Mouse (Mus musculus) kidney, postnatal 14 days (tissue): ENCODE results near the gene Fgf15.
A peak's percentile ranks its signal among the peaks of the same experiment; 100 is the strongest.
"Not testable (repeated sequence)": the region's sequence is repeated elsewhere in the genome, so short reads cannot be mapped to it uniquely, and the experiment has no call there.

Experiments
- DNase-seq: peaks from one replicate; pipeline ENCODE4 v3.0.0; 2022; ENCODE audit warnings: mixed read lengths

The Fgf15 gene

DNA sequence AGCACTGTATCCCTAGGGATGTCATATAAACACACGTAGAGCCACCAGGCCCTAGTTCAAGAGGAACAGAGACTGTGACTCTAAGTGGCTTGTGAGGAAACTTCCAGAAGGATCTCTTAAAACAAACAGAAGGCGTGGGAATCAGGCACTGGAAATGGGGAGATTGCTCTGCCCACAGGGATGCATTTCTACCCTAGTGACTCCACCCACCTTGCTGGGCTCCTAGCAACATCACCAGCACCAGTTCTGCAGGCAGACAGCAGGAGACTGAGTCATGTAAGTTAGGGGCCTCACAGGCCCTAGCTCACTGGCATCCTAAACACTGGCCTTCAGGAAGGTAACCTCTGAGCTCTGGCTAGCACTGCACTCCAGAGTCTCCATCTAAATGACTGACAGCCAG, 4.5 kb upstream of the Fgf15 start:
- no peak for DNase-seq

DNA sequence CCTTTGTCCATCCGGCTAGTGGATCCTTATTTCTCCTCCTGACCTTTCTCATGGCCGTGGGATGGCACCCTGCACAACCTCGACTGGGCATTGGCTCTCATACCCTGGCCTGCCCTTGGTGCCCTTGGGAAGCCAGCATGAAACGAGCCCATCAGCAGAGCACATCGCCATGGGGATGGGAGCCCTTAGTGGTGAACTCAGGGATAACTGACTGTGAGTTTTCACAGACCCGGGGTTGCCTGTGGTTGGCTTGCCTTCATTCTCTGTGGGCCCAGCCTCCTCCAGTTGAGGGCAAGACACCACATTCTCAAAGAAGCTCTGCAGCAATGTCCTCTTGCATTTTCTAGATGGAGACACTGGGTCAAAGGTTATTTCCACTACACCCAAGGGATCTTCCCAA, 4.0 kb upstream of the Fgf15 start:
- DNase-seq: no peak

DNA sequence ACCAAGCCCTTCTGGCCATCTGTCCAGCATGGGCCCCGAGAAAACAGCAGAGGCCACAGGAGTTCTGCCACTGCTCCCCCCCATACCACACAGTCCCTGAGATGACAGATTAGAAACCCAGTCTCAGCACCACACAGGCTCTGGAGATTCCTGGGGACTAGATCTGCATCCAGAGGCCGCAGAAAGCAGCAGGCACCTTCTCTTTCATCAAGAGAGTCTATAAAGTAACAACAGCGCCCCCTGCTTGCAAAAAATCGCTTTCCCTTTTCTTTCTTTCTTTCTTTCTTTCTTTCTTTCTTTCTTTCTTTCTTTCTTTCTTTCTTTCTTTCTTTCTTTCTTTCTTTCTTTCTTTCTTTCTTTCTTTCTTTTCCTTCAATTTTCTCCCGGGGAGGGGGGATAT, 2.1 kb upstream of the Fgf15 start:
- DNase-seq: peak; percentile 31

DNA sequence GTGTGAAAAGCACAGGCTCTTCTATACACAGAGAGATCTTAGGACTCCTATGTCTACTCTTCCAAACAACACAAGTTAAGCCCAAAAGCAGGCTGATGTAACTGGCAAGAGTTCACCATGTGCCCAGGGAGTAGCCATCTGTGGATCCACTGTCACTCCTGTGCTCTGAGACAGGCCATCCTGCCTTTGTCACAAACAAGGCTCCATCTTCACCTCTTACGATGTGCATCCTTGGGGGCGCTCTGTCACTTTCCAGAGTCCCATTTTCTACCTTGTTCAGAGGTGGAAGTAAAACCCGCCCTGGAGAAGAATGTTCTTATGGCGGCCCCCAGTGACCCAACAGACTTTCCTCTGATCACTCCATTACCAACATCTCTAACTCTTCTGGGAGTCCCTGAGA, 1.6 kb upstream of the Fgf15 start:
- no peak for DNase-seq

DNA sequence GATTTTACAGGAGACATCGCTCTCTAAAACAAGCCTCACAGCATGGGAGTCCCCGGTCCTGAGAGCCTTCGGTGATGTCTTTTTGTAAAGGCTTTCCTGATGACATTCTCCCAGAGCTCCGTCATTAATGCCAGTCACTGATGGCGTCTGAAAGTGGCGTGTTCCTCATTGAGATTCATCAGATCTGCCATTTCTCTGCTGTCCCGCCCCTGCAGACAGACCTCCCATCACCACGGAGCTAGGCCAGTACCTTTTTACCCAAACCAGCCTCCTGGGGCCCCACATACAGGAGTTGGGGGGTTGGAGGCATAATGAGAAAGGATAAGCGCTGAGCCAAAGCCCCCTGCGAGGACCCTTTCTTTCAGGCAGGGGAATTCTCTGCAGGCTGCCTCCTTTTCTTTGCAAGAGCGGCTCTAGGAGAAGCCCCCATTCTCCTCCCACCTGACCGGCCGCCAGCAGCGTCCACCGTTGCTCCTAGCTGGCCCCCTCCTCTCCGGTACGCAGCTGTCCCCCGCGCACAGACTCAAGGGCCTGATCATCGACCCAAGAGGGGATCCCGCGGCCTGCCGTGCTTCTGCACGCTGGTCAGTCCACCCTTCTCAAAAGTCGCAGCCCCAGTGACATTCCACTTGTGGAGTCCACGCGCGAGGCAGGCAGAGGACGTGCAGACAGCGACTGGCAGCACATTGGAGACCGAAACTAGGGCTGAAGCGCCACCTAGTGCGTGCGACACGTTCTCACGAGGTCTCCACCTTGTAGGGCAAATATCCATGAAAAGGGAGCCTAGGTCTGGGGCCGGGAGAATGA, 823 bp upstream of the Fgf15 start:
- DNase-seq: peak; percentile 77

DNA sequence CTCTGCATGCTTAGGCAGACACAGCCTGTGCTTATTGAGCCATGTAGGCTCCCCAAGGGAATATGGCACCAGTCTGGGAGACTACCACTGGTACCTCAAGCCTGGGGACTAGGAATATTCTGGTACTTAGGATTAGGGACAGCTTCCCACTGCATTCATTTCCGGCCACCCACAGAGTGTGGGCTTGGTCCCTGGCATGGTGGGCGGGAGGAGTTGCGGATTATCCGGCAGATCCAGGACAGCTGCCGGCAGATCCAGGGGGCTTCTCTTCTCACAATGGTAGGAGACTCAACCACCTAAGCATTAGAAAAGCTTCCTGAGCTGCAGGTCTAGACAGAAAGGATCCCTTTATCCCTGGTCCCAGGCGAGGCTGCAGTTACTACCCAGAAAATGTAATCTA, 2.2 kb downstream of the Fgf15 start:
- no peak for DNase-seq

DNA sequence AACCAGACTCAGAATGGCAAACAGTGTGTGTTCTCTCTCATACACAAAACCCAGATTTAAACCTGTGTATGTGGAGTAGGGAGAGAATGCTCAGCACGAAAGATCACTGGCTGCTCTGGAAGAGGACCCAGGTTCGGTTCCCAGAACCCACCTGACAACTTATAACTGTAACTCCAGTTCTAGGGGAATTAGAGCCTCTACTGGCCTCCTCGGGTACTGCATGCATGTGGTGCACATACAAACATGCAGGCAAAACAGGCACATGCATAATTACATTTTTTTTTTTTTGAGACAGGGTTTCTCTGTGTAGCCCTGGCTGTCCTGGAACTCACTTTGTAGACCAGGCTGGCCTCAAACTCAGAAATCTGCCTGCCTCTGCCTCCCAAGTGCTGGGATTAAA, 9.2 kb downstream of the Fgf15 start:
- not testable (repeated sequence) for DNase-seq

DNA sequence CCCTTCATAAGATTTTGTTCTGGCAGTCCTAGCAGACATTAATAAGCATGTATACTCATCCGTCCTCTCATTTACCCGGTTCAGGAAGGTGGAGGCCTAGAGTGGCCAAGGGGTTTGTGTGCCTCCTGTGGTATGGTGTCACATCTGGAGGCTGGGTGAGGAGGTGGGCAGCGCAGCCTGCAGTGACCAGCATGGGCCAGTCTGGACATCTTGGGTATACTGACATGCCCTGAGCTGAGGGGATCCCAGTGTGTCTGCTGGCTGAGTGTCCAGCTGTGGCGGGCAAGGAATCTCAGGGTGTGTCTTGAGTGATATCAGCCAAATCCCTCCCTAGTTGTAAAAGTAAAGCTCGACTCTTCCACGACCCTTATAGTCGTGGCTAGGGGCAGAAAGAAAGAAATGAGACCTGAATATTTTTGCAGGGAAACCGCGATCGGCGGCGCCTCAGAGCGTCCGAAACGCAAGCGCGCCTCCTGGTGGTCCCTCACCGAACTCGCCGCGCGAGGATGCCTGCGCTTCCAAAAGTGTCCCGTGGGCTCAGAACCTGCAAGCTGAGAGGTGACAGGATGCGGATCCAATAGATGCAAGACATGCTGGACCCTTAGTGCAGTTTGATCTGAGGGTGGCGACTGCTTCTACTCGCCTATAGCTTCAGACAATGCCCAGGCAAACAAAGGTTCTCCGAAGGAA, 10.5 kb downstream of the Fgf15 start:
- peak; percentile 62 for DNase-seq

DNA sequence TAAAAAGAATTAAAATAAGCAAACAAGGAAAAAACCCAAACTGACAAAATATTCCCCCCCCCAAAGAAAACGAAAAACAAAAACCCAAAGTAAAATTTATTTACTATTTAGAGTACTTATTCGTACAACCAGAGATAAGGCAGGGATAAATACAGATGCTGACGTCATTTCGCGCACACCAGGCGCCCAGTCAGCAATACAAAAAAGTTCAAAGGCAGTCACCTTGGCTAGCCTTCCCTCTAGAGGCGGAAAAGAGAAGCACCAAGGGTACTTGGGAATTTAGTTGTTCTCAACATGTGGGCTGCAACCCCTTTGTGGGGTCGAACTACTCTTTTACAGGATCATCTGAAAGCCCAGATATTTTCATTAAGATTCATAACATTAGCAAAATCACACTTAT, 11.5 kb downstream of the Fgf15 start:
- no peak for DNase-seq

DNA sequence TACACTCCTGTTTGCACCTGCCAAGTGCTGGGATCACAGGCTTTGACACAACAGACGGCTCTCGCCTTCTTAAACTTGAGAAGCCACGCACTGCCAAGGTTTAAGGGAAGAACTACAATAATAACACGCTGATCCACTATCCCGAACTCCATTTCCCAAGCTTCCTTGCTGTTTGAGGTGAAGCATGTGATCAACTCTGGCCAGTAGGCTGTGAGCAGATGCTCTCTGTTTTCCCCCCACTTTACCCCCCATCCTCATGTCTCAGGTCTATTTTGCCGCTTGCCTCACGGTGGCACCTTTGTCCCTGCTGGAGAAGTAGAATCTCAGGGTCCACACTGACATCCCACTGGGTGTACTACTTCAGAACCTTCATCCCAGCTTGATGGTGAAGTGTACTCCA, 12.4 kb downstream of the Fgf15 start:
- no peak for DNase-seq

DNA sequence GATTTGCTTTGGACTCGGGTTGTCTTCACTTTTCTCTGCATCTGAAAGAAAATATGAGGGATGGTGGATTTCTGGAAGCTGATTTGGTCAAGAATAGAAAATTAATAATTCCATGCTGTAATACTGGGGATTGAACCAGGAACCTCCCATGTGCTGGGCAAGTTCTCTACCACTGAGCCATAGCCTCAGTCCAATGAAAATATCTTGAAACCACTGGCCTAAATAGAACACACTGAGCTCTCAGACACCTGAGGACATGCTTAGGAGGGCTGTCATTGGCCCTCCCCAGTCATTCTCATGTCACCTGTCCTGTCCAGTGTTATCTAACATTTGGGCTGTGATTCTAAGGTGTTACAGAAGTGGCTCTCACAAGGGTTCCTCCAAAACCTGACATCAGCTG, 14.8 kb downstream of the Fgf15 start:
- DNase-seq: no peak

DNA sequence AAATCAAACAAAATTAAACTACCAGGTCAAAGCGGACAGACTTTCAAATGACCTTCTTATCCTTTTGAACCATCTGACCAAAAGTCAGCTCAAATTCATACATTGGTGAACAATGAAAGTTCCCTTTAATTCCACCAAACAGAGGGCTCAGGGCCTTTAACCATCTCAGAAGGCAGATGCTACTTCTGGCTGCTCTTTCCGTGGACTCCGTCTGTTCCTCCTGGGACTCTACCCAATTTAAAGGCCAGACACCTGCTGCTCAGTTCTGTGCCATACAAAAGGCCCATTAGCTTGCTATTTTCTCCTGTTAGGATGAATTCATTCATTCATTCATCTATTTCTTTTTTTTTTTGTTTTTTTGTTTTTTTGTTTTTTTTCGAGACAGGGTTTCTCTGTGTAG, 16.6 kb downstream of the Fgf15 start:
- no peak for DNase-seq

DNA sequence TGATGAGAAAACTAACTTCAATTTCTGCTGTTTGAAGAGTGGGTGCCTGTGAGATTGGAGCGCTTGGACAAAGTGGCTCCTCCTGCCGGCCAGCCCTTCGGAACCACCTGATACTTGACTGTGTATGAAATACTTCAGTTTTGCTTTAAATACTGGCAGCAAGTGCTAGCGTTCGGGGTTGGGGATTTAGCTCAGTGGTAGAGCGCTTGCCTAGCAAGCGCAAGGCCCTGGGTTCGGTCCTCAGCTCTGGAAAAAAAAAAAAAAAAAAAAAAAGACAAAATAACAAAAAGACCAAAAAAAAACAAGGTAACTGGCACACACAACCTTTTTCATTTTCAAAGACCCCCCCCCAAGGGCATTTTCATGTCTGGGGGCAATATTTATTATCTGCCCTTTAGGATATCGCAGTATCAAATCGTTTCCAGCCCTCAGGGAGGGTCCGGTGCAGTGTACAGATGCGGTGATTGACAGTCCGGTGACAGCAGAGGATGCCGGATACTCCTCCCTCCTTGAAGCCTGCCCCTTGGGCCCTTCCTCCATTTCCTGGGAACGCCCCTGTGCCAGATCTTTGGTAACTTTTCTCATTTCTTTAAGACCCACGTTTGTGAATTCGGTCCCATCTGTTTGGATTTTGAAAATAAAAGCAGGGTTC, 18.1 kb downstream of the Fgf15 start:
- DNase-seq: peak; percentile 12

DNA sequence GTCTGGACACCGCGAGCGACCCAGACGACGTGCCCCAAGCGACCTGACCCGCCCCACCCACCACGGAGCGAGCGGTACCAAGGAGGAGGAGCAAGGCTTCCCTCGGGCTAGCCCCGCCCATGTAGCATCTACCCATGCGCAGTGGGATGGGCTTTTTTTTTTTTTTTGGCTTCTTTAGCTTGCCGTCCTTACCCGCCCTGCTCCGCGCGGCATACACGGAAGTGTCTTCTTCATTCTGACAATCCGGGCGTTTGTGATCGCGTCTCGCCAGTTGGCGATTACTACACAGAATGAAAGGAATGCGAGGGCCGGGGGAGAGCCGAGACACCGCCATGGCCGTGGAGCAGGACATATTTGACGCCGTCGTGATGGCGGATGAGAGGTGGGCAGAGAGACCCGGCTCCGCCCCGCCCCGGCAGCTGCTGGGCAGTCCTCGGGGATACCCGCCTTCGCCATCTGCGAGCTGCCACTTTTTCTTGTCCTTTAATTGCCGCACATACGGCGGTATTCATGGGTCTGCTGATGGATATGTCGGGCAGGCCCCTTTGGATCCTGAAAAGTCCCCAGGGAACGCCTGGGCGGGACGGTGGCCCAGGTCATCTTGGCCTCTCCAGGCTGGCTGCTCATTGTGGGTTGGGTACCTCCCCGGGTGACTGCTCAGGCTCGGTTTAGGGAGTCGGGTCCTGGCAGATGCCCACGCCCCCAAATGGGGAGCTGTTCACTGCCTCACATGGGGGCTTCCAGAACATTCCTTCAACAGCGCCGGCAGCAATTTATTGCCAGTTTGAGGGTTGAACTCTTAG, 18.8 kb downstream of the Fgf15 start, which contains the start of gene LTO1:
LTO1 (plus strand) TSS at position 153 of the 803 bp plus-strand sequence.
- peak; percentile 94 for DNase-seq

DNA sequence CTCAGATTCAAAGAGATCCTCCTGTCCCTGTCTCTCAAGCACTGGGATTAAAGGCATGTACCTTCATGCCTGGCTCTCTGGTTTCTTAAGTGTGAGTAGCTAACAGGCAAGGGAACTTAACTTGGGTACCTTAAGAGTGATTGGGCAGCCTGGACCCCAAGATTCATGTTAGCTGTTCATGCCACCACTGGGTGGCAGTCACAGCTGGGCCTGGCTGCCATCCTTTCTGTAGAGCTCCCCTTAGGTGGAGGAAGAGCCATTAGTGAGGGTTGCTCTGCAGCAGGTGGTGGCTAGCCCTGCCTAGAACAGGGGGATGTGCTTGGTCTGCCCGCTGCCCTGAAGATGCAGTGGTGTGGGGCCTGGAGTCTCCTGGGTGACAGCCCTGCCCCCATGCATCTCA, 22.5 kb downstream of the Fgf15 start:
- no peak for DNase-seq

DNA sequence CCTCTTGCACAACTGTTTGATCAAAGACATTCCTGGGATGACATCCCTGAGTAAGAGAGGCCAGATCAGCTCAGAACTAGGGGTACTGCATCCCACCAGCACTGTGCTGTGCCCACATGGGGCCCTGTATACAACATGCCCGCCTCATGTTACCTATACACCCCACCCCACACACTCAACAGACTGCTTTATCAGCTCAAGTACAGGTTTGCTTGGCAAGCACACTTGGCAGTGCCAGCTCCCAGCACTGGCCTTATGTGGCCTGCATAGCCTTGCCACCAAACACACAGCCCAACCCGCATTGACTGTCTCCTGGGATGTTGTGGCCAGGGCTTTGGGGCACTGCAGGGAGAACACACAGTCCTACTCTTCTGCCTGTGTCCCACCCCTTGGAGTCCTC, 31.3 kb downstream of the Fgf15 start:
- DNase-seq: no peak

DNA sequence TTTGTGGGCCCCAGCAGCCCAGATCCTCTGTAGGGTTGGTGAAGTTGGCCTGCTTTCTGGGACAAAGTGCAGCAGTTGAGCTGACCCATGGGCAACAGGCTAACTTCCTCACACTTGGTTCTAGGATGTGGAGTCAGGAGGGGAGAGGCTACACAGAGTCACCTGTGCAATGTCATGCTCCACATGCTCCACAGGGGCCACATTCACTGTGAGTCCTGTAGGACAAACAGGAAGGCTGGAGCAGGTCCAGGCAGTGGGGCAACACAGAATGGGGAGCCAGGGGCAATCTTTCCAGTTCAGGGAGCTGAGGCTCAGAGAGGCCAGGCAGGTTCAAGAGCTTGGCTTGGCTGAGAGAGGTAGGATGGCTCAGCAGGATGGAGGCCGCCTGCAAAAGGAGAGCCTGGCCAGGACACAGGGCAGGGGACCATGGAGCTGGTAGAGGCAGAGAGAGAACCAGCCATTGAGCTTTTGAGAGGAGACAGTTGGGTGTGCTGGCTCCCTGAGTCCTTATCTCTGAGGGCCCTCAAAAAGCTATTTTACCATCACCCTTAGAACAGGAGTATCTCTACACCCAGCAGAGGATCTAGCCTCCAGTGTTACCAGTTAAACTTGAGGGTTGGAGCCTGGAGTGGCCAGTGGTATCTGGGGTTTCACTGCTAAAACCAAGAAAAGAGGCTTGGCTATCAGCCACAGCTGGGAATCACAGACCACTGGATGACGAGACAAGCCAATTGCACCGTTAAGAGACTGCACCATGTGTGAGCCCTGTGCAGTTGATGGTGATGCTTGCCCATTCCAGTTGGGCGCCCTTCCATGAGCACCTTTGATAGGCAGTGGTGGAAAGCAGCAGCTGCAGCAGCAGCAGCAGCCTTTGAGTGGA, 31.9 kb downstream of the Fgf15 start:
- DNase-seq: peak; percentile 34

DNA sequence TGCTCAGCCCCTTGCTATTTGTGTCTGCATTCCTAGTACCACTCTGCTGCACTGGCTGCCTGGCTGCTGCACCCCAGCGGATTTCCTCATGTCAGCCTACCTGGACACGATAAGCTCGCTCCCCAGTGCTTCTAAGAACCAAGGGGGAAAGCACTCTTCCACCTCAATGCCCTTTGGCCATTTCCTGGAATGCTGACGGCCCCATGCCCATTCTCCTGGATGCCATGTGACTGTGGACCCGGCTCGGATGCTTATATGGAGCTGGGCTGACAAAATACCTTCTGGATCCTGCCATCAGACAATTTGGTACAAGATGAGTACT, 32.5 kb downstream of the Fgf15 start:
- peak; percentile 36 for DNase-seq

DNA sequence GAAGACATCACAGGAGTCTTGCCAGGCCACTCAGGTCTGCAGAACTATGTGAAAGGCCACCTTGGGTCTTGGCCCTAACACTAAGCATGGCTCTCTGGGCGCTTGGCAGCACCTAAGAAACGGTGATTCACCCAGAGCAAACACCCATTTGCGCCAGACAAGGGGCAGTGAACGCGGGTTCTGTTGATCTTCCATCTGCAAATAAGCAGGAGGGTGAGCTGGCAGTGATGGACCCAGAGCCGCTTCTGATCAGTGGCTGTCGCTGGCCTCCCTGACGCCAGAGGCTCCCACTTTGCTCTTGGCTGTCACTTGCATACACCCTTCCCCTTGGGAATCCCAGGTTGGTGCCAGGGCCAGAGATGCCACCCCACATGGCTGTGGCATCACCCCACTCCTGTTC, 33.2 kb downstream of the Fgf15 start:
- no peak for DNase-seq

DNA sequence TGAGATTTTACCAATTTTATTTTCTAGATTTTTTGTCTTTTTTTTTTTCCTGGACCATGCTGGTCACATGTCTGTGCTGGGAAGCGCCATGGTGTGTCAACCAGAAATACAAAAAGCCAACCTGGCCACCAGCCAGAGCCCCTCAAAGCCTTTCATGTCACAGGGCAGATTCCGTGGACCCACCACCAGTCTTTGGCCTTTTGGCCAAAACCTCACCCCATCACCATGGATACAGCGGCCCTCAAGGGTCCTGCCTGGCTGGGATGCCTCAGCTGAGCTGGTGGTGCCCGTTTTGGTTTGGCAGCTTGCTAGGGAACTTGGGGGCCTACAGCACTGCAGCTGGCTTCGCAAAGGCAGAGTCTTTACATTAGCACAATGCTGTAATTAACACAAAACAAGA, 33.6 kb downstream of the Fgf15 start:
- DNase-seq: peak; percentile 13

DNA sequence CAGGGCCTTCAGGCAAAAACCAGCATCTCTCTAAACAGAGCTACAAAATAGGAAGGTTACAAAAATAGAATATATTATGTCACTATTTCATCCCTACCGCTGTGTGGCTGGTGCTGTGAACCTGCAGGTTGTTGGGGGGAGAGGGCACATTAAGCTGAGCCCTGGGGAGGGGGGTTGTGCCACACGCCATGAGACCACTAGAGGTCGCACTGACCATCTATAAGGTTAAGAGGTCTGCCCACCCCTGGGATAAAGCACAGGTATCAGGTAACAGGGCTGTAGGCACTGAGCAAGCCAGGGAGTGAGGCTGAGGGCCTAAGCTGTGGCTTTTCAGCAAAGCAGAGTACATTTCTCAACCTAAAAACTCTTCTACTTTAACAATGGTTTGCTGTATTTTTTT, 35.4 kb downstream of the Fgf15 start:
- peak; percentile 52 for DNase-seq

DNA sequence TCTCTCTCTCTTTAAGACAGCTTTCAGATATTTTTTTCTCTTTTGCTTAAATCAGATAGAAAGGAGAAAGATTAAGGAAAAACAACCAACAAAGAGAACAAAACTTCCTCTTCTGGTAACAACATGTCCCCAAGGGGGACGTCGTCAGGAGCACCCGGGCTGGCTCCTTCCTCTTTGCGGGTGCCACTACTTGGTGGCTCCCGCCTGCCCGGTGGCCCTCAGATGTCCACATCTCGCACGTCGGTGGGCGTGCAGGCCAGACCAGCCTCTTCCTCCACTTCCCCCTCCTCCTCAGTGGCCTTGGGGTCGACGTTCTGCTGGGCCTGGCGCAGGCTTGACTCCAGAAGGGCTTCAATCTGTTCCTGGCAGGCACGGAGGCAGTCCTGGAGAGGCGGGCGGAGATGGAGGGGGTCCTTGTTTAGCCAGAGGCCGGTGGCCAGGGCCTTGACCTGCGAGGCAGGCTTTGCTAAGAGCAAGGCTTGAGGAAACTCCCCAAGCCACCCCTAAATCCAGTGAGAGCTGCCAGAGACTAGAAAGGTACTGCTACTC, 36.1 kb downstream of the Fgf15 start:
- DNase-seq: peak; percentile 11
